Mouse (Mus musculus) embryonic facial prominence, embryonic 13.5 days (tissue): ENCODE results near the gene Snhg11. TPM values are rescaled to one million over a fixed set of nuclear protein-coding genes. Genes with fewer than 3 reads are reported as not detected.

Source experiments
- ATAC-seq: fragments of 200-750 bp; cut with Nextera tagmentation; 2 replicates; pipeline ENCODE4 v1.8.0; 2017; ENCODE audit warnings: low read depth; ENCODE audit not compliant: insufficient number of reproducible peaks, insufficient read depth, low FRiP score, low TSS enrichment
- H3K27ac ChIP-seq: fragments of 300-500 bp; sonication (generic); 2 replicates; pipeline ENCODE4 v1.5.1; 2015; ENCODE audit warnings: moderate library complexity, mild to moderate bottlenecking, inconsistent platforms
- H3K27me3 ChIP-seq: fragments of 300-500 bp; sonication (generic); 2 replicates; pipeline ENCODE4 v1.6.1; 2015; ENCODE audit warnings: mild to moderate bottlenecking, inconsistent platforms
- H3K36me3 ChIP-seq: fragments of 300-500 bp; sonication (generic); 2 replicates; pipeline ENCODE4 v1.6.1; 2015; ENCODE audit warnings: mild to moderate bottlenecking, inconsistent platforms
- H3K4me1 ChIP-seq: fragments of 300-500 bp; sonication (generic); 2 replicates; pipeline ENCODE4 v1.6.1; 2015; ENCODE audit warnings: inconsistent platforms
- H3K4me2 ChIP-seq: fragments of 300-500 bp; sonication (generic); 2 replicates; pipeline ENCODE4 v1.6.1; 2015; ENCODE audit warnings: moderate library complexity, mild to moderate bottlenecking, inconsistent platforms
- H3K4me3 ChIP-seq: fragments of 300-500 bp; sonication (generic); 2 replicates; pipeline ENCODE4 v1.5.1; 2015; ENCODE audit warnings: mild to moderate bottlenecking, inconsistent platforms
- H3K9ac ChIP-seq: fragments of 300-500 bp; sonication (generic); 2 replicates; pipeline ENCODE4 v1.6.1; 2015; ENCODE audit warnings: mild to moderate bottlenecking, inconsistent platforms
- H3K9me3 ChIP-seq: fragments of 300-500 bp; sonication (generic); 2 replicates; pipeline ENCODE4 v1.6.1; 2016; ENCODE audit warnings: inconsistent platforms
- WGBS: fragments of 180-500 bp; shearing (Covaris S2); methylation state at CpG from one replicate; pipeline ENCODE4 v1.1.7; 2015; ENCODE audit warnings: mixed read lengths; 5-methylcytosine and 5-hydroxymethylcytosine counted together
- polyA plus RNA-seq: library from polyadenylated mRNA; unstranded; fragments of >200 nt; fragmentation: Nextera tagmentation; extraction: Ambion mirVana; gene quantifications from 2 replicates; pipeline ENCODE4 v1.2.1, GENCODE M21; 2015

Snhg11 gene
- polyA plus RNA-seq, 1 experiment from 2014 or later, result 13.1 TPM

GRCm38 (mm10) chr2:158356121-158356520 lies 19.3 kb upstream of the Snhg11 start:
- Histone ChIP-seq H3K9ac (no peak overlapping the region), H3K9me3 (no peaks in the 10 kb centered on the region), H3K27ac (no peak overlapping the region), H3K4me1 (peaks cover 22% of the 10 kb centered on the region), H3K4me3 (no peak overlapping the region), H3K36me3 (peaks cover 90% of the 10 kb centered on the region), H3K27me3 (no peaks in the 10 kb centered on the region), H3K4me2 (no peak overlapping the region)
- no peak for ATAC-seq
- 84% methylated on average over 5 of the region's 5 CpGs for WGBS

GRCm38 (mm10) chr2:158359757-158360620 lies 15.4 kb upstream of the Snhg11 start:
- Histone ChIP-seq H3K36me3 (peaks cover 54% of the 10 kb centered on the region), H3K27ac (peak overlapping the region; percentile 85; the same call in 1 of the 2 replicates), H3K4me2 (peak overlapping the region; percentile 72), H3K9ac (peak overlapping the region; percentile 97), H3K4me1 (peaks cover 22% of the 10 kb centered on the region), H3K4me3 (peak overlapping the region; percentile 85), H3K9me3 (no peaks in the 10 kb centered on the region), H3K27me3 (no peaks in the 10 kb centered on the region)
- 65% methylated on average over 12 of the region's 12 CpGs for WGBS
- no peak for ATAC-seq

GRCm38 (mm10) chr2:158360873-158361677 lies 14.4 kb upstream of the Snhg11 start:
- WGBS, result under 1% methylated on average over 41 of the region's 41 CpGs
- Histone ChIP-seq H3K4me1 (peaks cover 22% of the 10 kb centered on the region), H3K36me3 (peaks cover 43% of the 10 kb centered on the region), H3K27ac (peak overlapping the region; percentile 85), H3K27me3 (no peaks in the 10 kb centered on the region), H3K9me3 (no peaks in the 10 kb centered on the region), H3K4me2 (peak overlapping the region; percentile 72), H3K9ac (peak overlapping the region; percentile 97), H3K4me3 (peak overlapping the region; percentile 85)
- ATAC-seq, result peak; percentile 73

GRCm38 (mm10) chr2:158361678-158362320 lies 13.6 kb upstream of the Snhg11 start:
- H3K4me2 ChIP-seq, result peak overlapping the region; percentile 72
- H3K4me3 ChIP-seq, result peak overlapping the region; percentile 85
- H3K27me3 ChIP-seq, result no peaks in the 10 kb centered on the region
- peaks cover 36% of the 10 kb centered on the region for H3K36me3 ChIP-seq
- 33% methylated on average over 8 of the region's 8 CpGs for WGBS
- no peaks in the 10 kb centered on the region for H3K9me3 ChIP-seq
- peak overlapping the region; percentile 17; the same call in 1 of the 2 replicates for H3K9ac ChIP-seq
- no peak for ATAC-seq
- H3K4me1 ChIP-seq, result peaks cover 22% of the 10 kb centered on the region
- peak overlapping the region; percentile 85 for H3K27ac ChIP-seq

GRCm38 (mm10) chr2:158364175-158364574 lies 11.3 kb upstream of the Snhg11 start:
- Histone ChIP-seq H3K4me1 (peaks cover 12% of the 10 kb centered on the region), H3K4me2 (no peak overlapping the region), H3K4me3 (no peak overlapping the region), H3K27me3 (no peaks in the 10 kb centered on the region), H3K36me3 (peaks cover 12% of the 10 kb centered on the region), H3K9ac (no peak overlapping the region), H3K27ac (no peak overlapping the region), H3K9me3 (no peaks in the 10 kb centered on the region)
- no peak for ATAC-seq
- WGBS, result 82% methylated on average over 4 of the region's 4 CpGs

GRCm38 (mm10) chr2:158365099-158365850 lies 10.2 kb upstream of the Snhg11 start:
- Histone ChIP-seq H3K4me3 (no peak overlapping the region), H3K36me3 (peaks cover 1% of the 10 kb centered on the region; the same call in 1 of the 2 replicates), H3K4me1 (peaks cover 3% of the 10 kb centered on the region), H3K4me2 (no peak overlapping the region), H3K27me3 (no peaks in the 10 kb centered on the region), H3K27ac (no peak overlapping the region), H3K9ac (no peak overlapping the region), H3K9me3 (no peaks in the 10 kb centered on the region)
- ATAC-seq, result no peak
- 64% methylated on average over 12 of the region's 12 CpGs for WGBS

- Histone ChIP-seq H3K27ac (no peak overlapping the region), H3K4me2 (no peak overlapping the region), H3K27me3 (no peaks in the 10 kb centered on the region), H3K4me1 (no peaks in the 10 kb centered on the region), H3K4me3 (no peak overlapping the region), H3K9ac (no peak overlapping the region), H3K36me3 (no peaks in the 10 kb centered on the region), H3K9me3 (no peaks in the 10 kb centered on the region)
- WGBS, result 84% methylated on average over 5 of the region's 5 CpGs
- no peak for ATAC-seq
These were observed 7.8 kb upstream of the Snhg11 start for GRCm38 (mm10) chr2:158367654-158368053.

- Histone ChIP-seq H3K9ac (no peak overlapping the region), H3K4me1 (no peaks in the 10 kb centered on the region), H3K4me2 (no peak overlapping the region), H3K4me3 (no peak overlapping the region), H3K9me3 (no peaks in the 10 kb centered on the region), H3K36me3 (no peaks in the 10 kb centered on the region), H3K27ac (no peak overlapping the region), H3K27me3 (0 out of 2 replicates have a peak, but pooled peaks cover 2% of the 10 kb centered on the region)
- 87% methylated on average over 8 of the region's 8 CpGs for WGBS
- ATAC-seq, result no peak
These were observed 7.1 kb upstream of the Snhg11 start for GRCm38 (mm10) chr2:158368313-158368712.

GRCm38 (mm10) chr2:158369474-158370172 lies 5.8 kb upstream of the Snhg11 start:
- Histone ChIP-seq H3K9ac (no peak overlapping the region), H3K27me3 (peaks cover 15% of the 10 kb centered on the region), H3K36me3 (no peaks in the 10 kb centered on the region), H3K9me3 (no peaks in the 10 kb centered on the region), H3K27ac (no peak overlapping the region), H3K4me1 (no peaks in the 10 kb centered on the region), H3K4me2 (no peak overlapping the region), H3K4me3 (no peak overlapping the region)
- ATAC-seq, result no peak
- WGBS, result 81% methylated on average over 3 of the region's 3 CpGs

GRCm38 (mm10) chr2:158370173-158370550 lies 5.3 kb upstream of the Snhg11 start:
- Histone ChIP-seq H3K27ac (no peak overlapping the region), H3K9me3 (no peaks in the 10 kb centered on the region), H3K36me3 (no peaks in the 10 kb centered on the region), H3K27me3 (peaks cover 20% of the 10 kb centered on the region), H3K4me1 (peaks cover 2% of the 10 kb centered on the region), H3K4me3 (no peak overlapping the region), H3K4me2 (no peak overlapping the region), H3K9ac (no peak overlapping the region)
- 11% methylated on average over 5 of the region's 5 CpGs for WGBS
- ATAC-seq, result no peak
